ENCODE assay signal across 18 mouse cellular contexts in genomic region chr6:22548296-22549245, GRCm38 (mm10).
DNase-seq lines count a peak whose midpoint lies in the region; ATAC-seq and TF ChIP-seq lines count a peak whose summit lies in the region.
"Had no signal": no experiment of that assay in that cellular context is flagged by ENCODE, and none has a peak within 500 bp of the region (broad histone marks: within the 10 kb centered on the region; RNA-seq: fewer than 3 reads in every experiment).

No protein-coding gene starts in this region.

- no peak for DNase-seq in embryonic facial prominence, embryonic 11.5 days (ENCODE audit: low spot score)
- no peak for DNase-seq in embryonic facial prominence, embryonic 10.5 days (ENCODE audit: low spot score)
- no peak for DNase-seq in hindbrain, postnatal 0 days (ENCODE audit: low spot score)
- DNase-seq in testis, postnatal 14 days (ENCODE audit: low spot score): no peak
- DNase-seq in T-cell, adult 2 months (ENCODE audit: low spot score): no peak
- no peak for DNase-seq in cerebellum, adult 11 months
- DNase-seq: cerebellum, adult 8-10 months; gastrocnemius, postnatal 36 days; kidney, adult 9 months; lung, postnatal 4 days; thymus, postnatal 14 days had no signal

- H3K27me3 ChIP-seq in embryonic facial prominence, embryonic 11.5 days (ENCODE audit: control insufficient read depth, insufficient read depth, low read length): no peaks in the 10 kb centered on the region
- no peaks in the 10 kb centered on the region for H3K27me3 ChIP-seq in embryonic facial prominence, embryonic 10.5 days (replicated peaks; ENCODE audit: low read depth, poor library complexity, severe bottlenecking)
- no peaks in the 10 kb centered on the region for H3K27me3 ChIP-seq in forebrain, embryonic 15.5 days
- no peaks in the 10 kb centered on the region for H3K27me3 ChIP-seq in hindbrain, postnatal 0 days (ENCODE audit: insufficient read depth, low read length)
- H3K27me3 ChIP-seq in midbrain, embryonic 15.5 days (replicated peaks): no peaks in the 10 kb centered on the region
- H3K27me3 ChIP-seq: CH12.LX; embryonic facial prominence, embryonic 13.5 days; heart, embryonic 13.5 days; limb, embryonic 12.5 days; liver, embryonic 15.5 days had no signal

- no peaks in the 10 kb centered on the region for H3K36me3 ChIP-seq in embryonic facial prominence, embryonic 11.5 days (replicated peaks; ENCODE audit: control insufficient read depth, insufficient read depth, low read depth, low read length)
- no peaks in the 10 kb centered on the region for H3K36me3 ChIP-seq in embryonic facial prominence, embryonic 10.5 days (replicated peaks)
- H3K36me3 ChIP-seq in forebrain, embryonic 15.5 days: no peaks in the 10 kb centered on the region
- no peaks in the 10 kb centered on the region for H3K36me3 ChIP-seq in hindbrain, postnatal 0 days (ENCODE audit: insufficient read depth, low read length)
- no peaks in the 10 kb centered on the region for H3K36me3 ChIP-seq in midbrain, embryonic 15.5 days (replicated peaks)
- H3K36me3 ChIP-seq: embryonic facial prominence, embryonic 13.5 days; heart, embryonic 13.5 days; limb, embryonic 12.5 days; liver, embryonic 15.5 days had no signal

- peak; percentile 62; the same call in 1 of the 2 replicates for ATAC-seq in embryonic facial prominence, embryonic 11.5 days (replicated peaks; ENCODE audit: insufficient number of reproducible peaks, low FRiP score, low TSS enrichment, low read depth)
- peak; percentile 97 for ATAC-seq in forebrain, embryonic 15.5 days (replicated peaks)
- ATAC-seq in hindbrain, postnatal 0 days: 0 out of 2 replicates have a peak, but pooled peaks have one; percentile 45
- peak; percentile 93 for ATAC-seq in midbrain, embryonic 15.5 days (replicated peaks)

- no peak overlapping the region for H3K9ac ChIP-seq in embryonic facial prominence, embryonic 11.5 days (replicated peaks; ENCODE audit: low read length)
- no peak overlapping the region for H3K9ac ChIP-seq in forebrain, embryonic 15.5 days (replicated peaks)
- no peak overlapping the region for H3K9ac ChIP-seq in hindbrain, postnatal 0 days (replicated peaks; ENCODE audit: low read length)
- H3K9ac ChIP-seq in midbrain, embryonic 15.5 days: no peak overlapping the region
- H3K9ac ChIP-seq: embryonic facial prominence, embryonic 13.5 days; heart, embryonic 13.5 days; limb, embryonic 12.5 days; liver, embryonic 15.5 days had no signal

- 86% methylated on average over 13 of the region's 13 CpGs for WGBS in embryonic facial prominence, embryonic 11.5 days
- 88% methylated on average over 13 of the region's 13 CpGs for WGBS in embryonic facial prominence, embryonic 10.5 days
- WGBS in forebrain, embryonic 15.5 days: 63% methylated on average over 13 of the region's 13 CpGs
- WGBS in hindbrain, postnatal 0 days: 69% methylated on average over 13 of the region's 13 CpGs
- WGBS in midbrain, embryonic 15.5 days: 65% methylated on average over 13 of the region's 13 CpGs

- H3K27ac ChIP-seq in embryonic facial prominence, embryonic 11.5 days (replicated peaks; ENCODE audit: low read depth, low read length): no peak overlapping the region
- H3K27ac ChIP-seq in embryonic facial prominence, embryonic 10.5 days (replicated peaks): no peak overlapping the region
- peak overlapping the region; percentile 54 for H3K27ac ChIP-seq in forebrain, embryonic 15.5 days (replicated peaks)
- H3K27ac ChIP-seq in hindbrain, postnatal 0 days: no peak overlapping the region
- H3K27ac ChIP-seq in midbrain, embryonic 15.5 days: no peak overlapping the region
- H3K27ac ChIP-seq: embryonic facial prominence, embryonic 13.5 days; heart, embryonic 13.5 days; limb, embryonic 12.5 days; liver, embryonic 15.5 days had no signal

- H3K4me2 ChIP-seq in embryonic facial prominence, embryonic 11.5 days (ENCODE audit: low read depth, low read length): no peak overlapping the region
- no peak overlapping the region for H3K4me2 ChIP-seq in forebrain, embryonic 15.5 days (replicated peaks)
- H3K4me2 ChIP-seq in hindbrain, postnatal 0 days (ENCODE audit: low read depth, low read length): no peak overlapping the region
- H3K4me2 ChIP-seq in midbrain, embryonic 15.5 days: no peak overlapping the region
- H3K4me2 ChIP-seq: embryonic facial prominence, embryonic 13.5 days; heart, embryonic 13.5 days; limb, embryonic 12.5 days; liver, embryonic 15.5 days had no signal

- no peaks in the 10 kb centered on the region for H3K9me3 ChIP-seq in embryonic facial prominence, embryonic 11.5 days (replicated peaks; ENCODE audit: control insufficient read depth, low read length)
- H3K9me3 ChIP-seq in embryonic facial prominence, embryonic 10.5 days: no peaks in the 10 kb centered on the region
- no peaks in the 10 kb centered on the region for H3K9me3 ChIP-seq in forebrain, embryonic 15.5 days
- no peaks in the 10 kb centered on the region for H3K9me3 ChIP-seq in hindbrain, postnatal 0 days (ENCODE audit: low read length)
- no peaks in the 10 kb centered on the region for H3K9me3 ChIP-seq in midbrain, embryonic 15.5 days
- H3K9me3 ChIP-seq: embryonic facial prominence, embryonic 13.5 days; heart, embryonic 13.5 days; limb, embryonic 12.5 days; liver, embryonic 15.5 days had no signal

- no peak overlapping the region for H3K4me3 ChIP-seq in embryonic facial prominence, embryonic 11.5 days (ENCODE audit: low read depth, low read length)
- H3K4me3 ChIP-seq in embryonic facial prominence, embryonic 10.5 days: no peak overlapping the region
- no peak overlapping the region for H3K4me3 ChIP-seq in forebrain, embryonic 15.5 days
- H3K4me3 ChIP-seq in hindbrain, postnatal 0 days (ENCODE audit: low read length): no peak overlapping the region
- H3K4me3 ChIP-seq in midbrain, embryonic 15.5 days: no peak overlapping the region
- H3K4me3 ChIP-seq: embryonic facial prominence, embryonic 13.5 days; heart, embryonic 13.5 days; limb, embryonic 12.5 days; liver, embryonic 15.5 days had no signal

- H3K4me1 ChIP-seq in embryonic facial prominence, embryonic 11.5 days (ENCODE audit: control insufficient read depth, insufficient read depth, low read length): no peaks in the 10 kb centered on the region
- no peaks in the 10 kb centered on the region for H3K4me1 ChIP-seq in embryonic facial prominence, embryonic 10.5 days
- H3K4me1 ChIP-seq in forebrain, embryonic 15.5 days: peaks cover 18% of the 10 kb centered on the region
- H3K4me1 ChIP-seq in hindbrain, postnatal 0 days (ENCODE audit: insufficient read depth, low read length): no peaks in the 10 kb centered on the region
- H3K4me1 ChIP-seq in midbrain, embryonic 15.5 days: no peaks in the 10 kb centered on the region
- H3K4me1 ChIP-seq: embryonic facial prominence, embryonic 13.5 days; heart, embryonic 13.5 days; limb, embryonic 12.5 days; liver, embryonic 15.5 days had no signal

- no peak for TF ChIP-seq CTCF in hindbrain, postnatal 0 days (IDR thresholded peaks at IDR 0.05; ENCODE audit: low read depth)

Comparison
In these comparisons a context has a peak if more than half of its experiments do, and no peak if none do; other contexts are left out.
1. ATAC-seq: peak in every context shown above with its lines; median percentile 97 in forebrain, embryonic 15.5 days; 93 in midbrain, embryonic 15.5 days; 62 in embryonic facial prominence, embryonic 11.5 days; 45 in hindbrain, postnatal 0 days.